Mouse (Mus musculus): ENCODE results near the gene Stim1.

- TF ChIP-seq POLR2A (IDR thresholded peaks at IDR 0.05; ENCODE audit: insufficient read depth, low read depth, low read length), result no peak
- no peak for TF ChIP-seq CTCF (IDR thresholded peaks at IDR 0.05; ENCODE audit: insufficient read depth, low read depth, low read length)
Measured at GRCm38 (mm10) chr7:102272422-102272948, 4.9 kb downstream of the Stim1 start.

Data from olfactory bulb, adult 2 months (tissue).